Mouse (Mus musculus) liver, adult 2 months (tissue): Measurements from ENCODE around the gene 9130019O22Rik.

ENCODE experiments used
- CTCF ChIP-seq: fragments of 200-500 bp; IDR thresholded peaks from 2 replicates; pipeline ENCODE4 v1.5.1; 2011; ENCODE audit warnings: low read depth, low read length, control low read depth
- POLR2A ChIP-seq: fragments of 200-500 bp; IDR thresholded peaks from 2 replicates; pipeline ENCODE4 v1.6.1; 2011; ENCODE audit warnings: low read length, control low read depth; ENCODE audit not compliant: insufficient read depth; ENCODE audit errors: extremely low read depth

DNA sequence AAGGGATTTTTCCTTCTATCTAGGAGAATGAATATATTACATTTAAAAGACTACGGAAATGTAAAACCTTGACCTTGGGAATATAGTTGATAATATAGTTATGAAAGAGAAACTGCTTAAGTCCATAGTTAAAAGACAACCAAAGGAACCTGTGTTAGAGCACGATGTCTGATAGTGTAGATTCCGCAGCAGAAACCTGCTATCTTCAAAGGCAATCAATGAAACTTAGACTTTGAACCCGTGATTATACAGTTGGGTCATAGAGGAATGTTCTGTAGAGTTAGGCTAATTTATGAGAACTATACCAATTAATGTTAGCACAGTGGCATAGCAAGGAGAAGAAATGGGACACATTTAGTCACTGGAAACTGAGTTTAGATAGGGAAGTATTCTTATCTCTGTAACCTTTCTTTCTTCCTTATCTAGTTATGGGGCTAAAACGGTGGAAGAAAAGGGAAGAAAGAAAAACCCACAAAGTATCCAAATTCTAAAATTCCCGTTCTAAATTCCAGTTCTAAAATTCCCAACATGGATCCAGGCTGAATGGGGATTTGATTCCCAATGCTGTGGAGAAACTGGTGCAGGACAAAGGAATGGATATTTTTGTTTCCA lies 8.6 kb downstream of the 9130019O22Rik start:
- TF ChIP-seq CTCF: no peak
- TF ChIP-seq POLR2A: no peak
